Mouse (Mus musculus) CD4-positive, CD25-positive, alpha-beta regulatory T cell (primary cell): ENCODE data around the gene 4930451I11Rik. TPM values are rescaled to one million over a fixed set of nuclear protein-coding genes. Genes with fewer than 3 reads are reported as not detected.

Source experiments
- polyA plus RNA-seq: library from polyadenylated mRNA; unstranded; fragments of 100-300 nt; shearing (Covaris generic); gene quantifications from one replicate; pipeline ENCODE4 v1.2.1, GENCODE M21; 2017

4930451I11Rik gene
- polyA plus RNA-seq: not detected

GRCm38 (mm10) chr7:126831539-126831938 lies at the start of gene 4930451I11Rik:
Gene 4930451I11Rik, minus strand, starts transcription at chr7:126831639.

GRCm38 (mm10) chr7:126862147-126862784 lies 30.8 kb upstream of the 4930451I11Rik start, which contains the start of gene Ino80e:
Gene Ino80e, minus strand, starts transcription at chr7:126862377.

GRCm38 (mm10) chr7:126861429-126862130 lies 30.1 kb upstream of the 4930451I11Rik start, which contains the start of gene Hirip3:
Gene Hirip3, plus strand, starts transcription at chr7:126861972.

GRCm38 (mm10) chr7:126847116-126847420 lies 15.6 kb upstream of the 4930451I11Rik start, which contains the start of gene Doc2a:
Gene Doc2a, plus strand, starts transcription at chr7:126847416.

GRCm38 (mm10) chr7:126797411-126798126 lies 33.9 kb downstream of the 4930451I11Rik start, which contains the start of gene Fam57b:
Gene Fam57b, plus strand, starts transcription at chr7:126797668.

GRCm38 (mm10) chr7:126791851-126792720 lies 39.4 kb downstream of the 4930451I11Rik start, which contains the start of gene Ppp4c:
Gene Ppp4c, minus strand, starts transcription at chr7:126792496.

GRCm38 (mm10) chr7:126780971-126781635 lies 50.3 kb downstream of the 4930451I11Rik start, which contains the start of gene Tbx6:
Gene Tbx6, plus strand, starts transcription at chr7:126781483.

Other genes with a start within 250 kb of the 4930451I11Rik start
- 2.1 TPM for gene Apobr, start 246.7 kb downstream of the 4930451I11Rik start, polyA plus RNA-seq
- gene Cln3, start 245.8 kb downstream of the 4930451I11Rik start, polyA plus RNA-seq: 94.3 TPM
- gene Il27, start 236.7 kb downstream of the 4930451I11Rik start, polyA plus RNA-seq: not detected
- 0.34 TPM for gene Nupr1, start 200.8 kb downstream of the 4930451I11Rik start, polyA plus RNA-seq
- gene Sgf29, start 182.3 kb downstream of the 4930451I11Rik start, polyA plus RNA-seq: 101 TPM
- 0.96 TPM for gene Sult1a1, start 155.2 kb downstream of the 4930451I11Rik start, polyA plus RNA-seq
- gene Bola2, start 136.2 kb downstream of the 4930451I11Rik start, polyA plus RNA-seq: 118 TPM
- 9.2 TPM for gene Slx1b, start 135.9 kb downstream of the 4930451I11Rik start, polyA plus RNA-seq
- 3,348 TPM for gene Coro1a, start 123.9 kb downstream of the 4930451I11Rik start, polyA plus RNA-seq
- 35.2 TPM for gene Mapk3, start 72.0 kb downstream of the 4930451I11Rik start, polyA plus RNA-seq
- gene Gdpd3, start 65.3 kb downstream of the 4930451I11Rik start, polyA plus RNA-seq: 1.7 TPM
- 606 TPM for gene Ypel3, start 54.7 kb downstream of the 4930451I11Rik start, polyA plus RNA-seq
- 4.3 TPM for gene Tbx6, start 50.2 kb downstream of the 4930451I11Rik start, polyA plus RNA-seq
- 417 TPM for gene Ppp4c, start 39.1 kb downstream of the 4930451I11Rik start, polyA plus RNA-seq
- not detected for gene Fam57b, start 34.0 kb downstream of the 4930451I11Rik start, polyA plus RNA-seq
- 0.14 TPM for gene Doc2a, start 15.8 kb upstream of the 4930451I11Rik start, polyA plus RNA-seq
- 7.3 TPM for gene Hirip3, start 30.3 kb upstream of the 4930451I11Rik start, polyA plus RNA-seq
- gene Ino80e, start 30.7 kb upstream of the 4930451I11Rik start, polyA plus RNA-seq: 95.0 TPM
- gene Taok2, start 53.1 kb upstream of the 4930451I11Rik start, polyA plus RNA-seq: 45.7 TPM
- 44.7 TPM for gene Tmem219, start 91.3 kb upstream of the 4930451I11Rik start, polyA plus RNA-seq
- 39.8 TPM for gene Kctd13, start 97.2 kb upstream of the 4930451I11Rik start, polyA plus RNA-seq
- 0.18 TPM for gene Asphd1, start 117.9 kb upstream of the 4930451I11Rik start, polyA plus RNA-seq
- 1.4 TPM for gene Sez6l2, start 118.9 kb upstream of the 4930451I11Rik start, polyA plus RNA-seq
- 306 TPM for gene Cdipt, start 144.3 kb upstream of the 4930451I11Rik start, polyA plus RNA-seq
- gene Cdiptos, start 144.5 kb upstream of the 4930451I11Rik start, polyA plus RNA-seq: 0.89 TPM
- gene Mvp, start 183.0 kb upstream of the 4930451I11Rik start, polyA plus RNA-seq: 39.6 TPM
- 1.6 TPM for gene Pagr1b, start 184.8 kb upstream of the 4930451I11Rik start, polyA plus RNA-seq
- 122 TPM for gene Pagr1a, start 185.7 kb upstream of the 4930451I11Rik start, polyA plus RNA-seq
- 42.9 TPM for gene Gm42742, start 189.5 kb upstream of the 4930451I11Rik start, polyA plus RNA-seq
- 14.4 TPM for gene Prrt2, start 189.6 kb upstream of the 4930451I11Rik start, polyA plus RNA-seq
- gene Maz, start 195.4 kb upstream of the 4930451I11Rik start, polyA plus RNA-seq: 176 TPM
- 10.7 TPM for gene Kif22, start 210.8 kb upstream of the 4930451I11Rik start, polyA plus RNA-seq